Mouse (Mus musculus) testis, postnatal 10 days (tissue): ENCODE measurements at regions not wholly inside any gene's neighbourhood (a gene's known extent, or its start where the extent isn't known, plus 50 kb on each side); places are given as distances from the start of the nearest gene placed in this dataset.
"Not testable (repeated sequence)": the region's sequence is repeated elsewhere in the genome, so short reads cannot be mapped to it uniquely, and the experiment has no call there.

ENCODE experiments used
- DNase-seq: peaks from one replicate; pipeline ENCODE4 v3.0.0; 2021; ENCODE audit warnings: low spot score

- DNase-seq = no peak
Measured at GRCm38 (mm10) chr17:66206074-66206473, 82.8 kb downstream of the Ddx11 start.

- not testable (repeated sequence) for DNase-seq
Measured at GRCm38 (mm10) chr17:66207653-66208497, 84.6 kb downstream of the Ddx11 start.

GRCm38 (mm10) chr17:66208803-66209515, 85.6 kb downstream of the Ddx11 start:
- DNase-seq = not testable (repeated sequence)

- no peak for DNase-seq
Measured at GRCm38 (mm10) chr17:66211561-66211960, 88.2 kb downstream of the Ddx11 start.

GRCm38 (mm10) chr17:66212616-66213015, 89.3 kb downstream of the Ddx11 start:
- no peak for DNase-seq

GRCm38 (mm10) chr17:66218321-66218720, 95.0 kb downstream of the Ddx11 start:
- no peak for DNase-seq

- no peak for DNase-seq
Measured at GRCm38 (mm10) chr17:66219669-66220435, 96.5 kb downstream of the Ddx11 start.

GRCm38 (mm10) chr17:66221256-66221655, 97.9 kb downstream of the Ddx11 start:
- DNase-seq = peak; percentile 82

GRCm38 (mm10) chr17:66223711-66224110, 100.4 kb downstream of the Ddx11 start:
- DNase-seq = no peak

- no peak for DNase-seq
Measured at GRCm38 (mm10) chr17:66224241-66224640, 100.9 kb downstream of the Ddx11 start.

- DNase-seq = no peak
Measured at GRCm38 (mm10) chr17:66232391-66232790, 109.1 kb downstream of the Ddx11 start.

- DNase-seq = no peak
Measured at GRCm38 (mm10) chr17:66232891-66233421, 109.6 kb downstream of the Ddx11 start.

- DNase-seq = no peak
Measured at GRCm38 (mm10) chr17:66233451-66233951, 110.2 kb downstream of the Ddx11 start.

GRCm38 (mm10) chr17:66234432-66234831, 111.1 kb downstream of the Ddx11 start:
- DNase-seq = no peak

GRCm38 (mm10) chr17:66235096-66235805, 111.9 kb downstream of the Ddx11 start:
- DNase-seq = peak; percentile 92

GRCm38 (mm10) chr17:66235806-66236335, 112.6 kb downstream of the Ddx11 start:
- DNase-seq = no peak

- no peak for DNase-seq
Measured at GRCm38 (mm10) chr17:66241868-66242622, 118.7 kb downstream of the Ddx11 start.

- no peak for DNase-seq
Measured at GRCm38 (mm10) chr17:66244183-66244582, 120.9 kb downstream of the Ddx11 start.

GRCm38 (mm10) chr17:66246031-66246534, 122.8 kb downstream of the Ddx11 start:
- DNase-seq = no peak

- no peak for DNase-seq
Measured at GRCm38 (mm10) chr17:66251495-66251894, 128.2 kb downstream of the Ddx11 start.
